Mouse (Mus musculus) stomach, embryonic 16.5 days (tissue): Measurements from ENCODE around the gene Raver2. TPM values are rescaled to one million over a fixed set of nuclear protein-coding genes. Genes with fewer than 3 reads are reported as not detected.

ENCODE experiments used
- polyA plus RNA-seq: library from polyadenylated mRNA; unstranded; fragments of >200 nt; fragmentation: Nextera tagmentation; extraction: Ambion mirVana; gene quantifications from 2 replicates; pipeline ENCODE4 v1.2.1, GENCODE M21; 2015

Raver2 gene
- polyA plus RNA-seq, 1 experiment from 2014 or later = 9.4 TPM

Other genes starting within 250 kb of the Raver2 start
- gene Gm10577, start 48.3 kb upstream of the Raver2 start, polyA plus RNA-seq = not detected in 2 replicates
- gene Jak1, start 196.3 kb downstream of the Raver2 start, polyA plus RNA-seq = 91.4 and 95.3 TPM in 2 replicates